Mouse (Mus musculus): ENCODE results near the gene B4galt2. TPM values are rescaled to one million over a fixed set of nuclear protein-coding genes. Genes with fewer than 3 reads are reported as not detected.
A peak's percentile ranks its signal among the peaks of the same experiment; 100 is the strongest.

Gene B4galt2
- total and polyA plus RNA-seq, 3 experiments: 4.0 to 9.3 (median 4.3) TPM

DNA sequence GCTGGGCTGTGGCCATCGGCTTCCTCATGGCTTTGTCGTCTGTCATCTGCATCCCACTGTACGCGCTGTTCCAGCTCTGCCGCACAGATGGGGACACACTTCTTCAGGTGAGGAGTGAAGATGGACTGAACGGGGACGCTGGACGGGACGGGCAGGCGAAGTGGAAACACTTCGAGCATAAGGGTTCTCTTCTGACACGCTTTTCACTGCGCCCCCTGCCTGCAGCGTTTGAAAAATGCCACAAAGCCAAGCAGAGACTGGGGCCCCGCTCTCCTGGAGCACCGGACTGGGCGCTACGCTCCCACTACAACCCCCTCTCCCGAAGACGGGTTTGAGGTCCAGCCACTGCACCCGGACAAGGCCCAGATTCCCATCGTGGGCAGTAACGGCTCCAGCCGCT, 15.5 kb downstream of the B4galt2 start:
- Histone ChIP-seq H3K4me3 (no peak overlapping the region), H3K4me1 (ENCODE audit: control insufficient read depth, insufficient read depth, low read length) (no peaks in the 10 kb centered on the region), H3K36me3 (ENCODE audit: control insufficient read depth, insufficient read depth, low read length) (no peaks in the 10 kb centered on the region), H3K79me2 (replicated peaks; ENCODE audit: control insufficient read depth, insufficient read depth, low read length) (no peaks in the 10 kb centered on the region), H3K27ac (no peak overlapping the region), H3K27me3 (ENCODE audit: control insufficient read depth, insufficient read depth, low read length) (no peaks in the 10 kb centered on the region), H3K9ac (ENCODE audit: low read depth, low read length) (no peak overlapping the region)
- TF ChIP-seq EP300 (IDR thresholded peaks at IDR 0.05; ENCODE audit: insufficient read depth, low read depth, low read length): no peak
- peak; percentile 81 for TF ChIP-seq CTCF (IDR thresholded peaks at IDR 0.05)
- intact Hi-C loops (cut with DNase I): loop anchor here (1.0 to 10.0 kb wide), 3 partner anchors 39 to 214 kb away; no protein-coding TSS in a partner anchor
- WGBS: 17% methylated on average over 24 of the region's 24 CpGs
- peak; percentile 51 to 74 for DNase-seq

DNA sequence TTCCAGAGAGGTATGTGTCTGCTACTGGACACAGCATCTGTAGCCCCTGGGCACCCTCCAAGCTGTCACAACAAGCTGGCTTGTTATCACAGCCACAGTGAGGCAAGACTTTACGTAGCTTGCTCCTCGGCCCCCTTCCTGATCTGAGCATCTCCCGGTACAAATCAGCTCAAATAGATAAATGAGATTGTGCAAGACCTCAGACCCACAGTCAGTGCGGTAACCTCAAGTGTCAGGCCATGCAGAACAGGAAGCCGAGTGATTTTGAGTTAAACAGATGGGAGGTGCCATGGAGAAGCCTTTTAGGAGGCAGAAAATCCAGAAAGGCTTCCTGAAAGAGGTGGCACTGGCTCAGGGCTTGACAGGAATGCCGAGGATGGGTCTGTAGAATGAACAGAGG, 16.3 kb downstream of the B4galt2 start:
- Histone ChIP-seq H3K4me3 (no peak overlapping the region), H3K9ac (ENCODE audit: low read depth, low read length) (no peak overlapping the region), H3K36me3 (ENCODE audit: control insufficient read depth, insufficient read depth, low read length) (no peaks in the 10 kb centered on the region), H3K79me2 (replicated peaks; ENCODE audit: control insufficient read depth, insufficient read depth, low read length) (no peaks in the 10 kb centered on the region), H3K4me1 (ENCODE audit: control insufficient read depth, insufficient read depth, low read length) (no peaks in the 10 kb centered on the region), H3K27me3 (ENCODE audit: control insufficient read depth, insufficient read depth, low read length) (no peaks in the 10 kb centered on the region), H3K27ac (no peak overlapping the region)
- intact Hi-C loops (cut with DNase I): loop anchor here (5.0 to 10.0 kb wide), 2 partner anchors 162 to 215 kb away; no protein-coding TSS in a partner anchor
- no peak for DNase-seq
- TF ChIP-seq EP300 (IDR thresholded peaks at IDR 0.05; ENCODE audit: insufficient read depth, low read depth, low read length) (no peak), CTCF (IDR thresholded peaks at IDR 0.05) (no peak), POLR2A (IDR thresholded peaks at IDR 0.05; ENCODE audit: insufficient read depth, low read depth, low read length) (no peak)
- 64% methylated on average over 6 of the region's 6 CpGs for WGBS

DNA sequence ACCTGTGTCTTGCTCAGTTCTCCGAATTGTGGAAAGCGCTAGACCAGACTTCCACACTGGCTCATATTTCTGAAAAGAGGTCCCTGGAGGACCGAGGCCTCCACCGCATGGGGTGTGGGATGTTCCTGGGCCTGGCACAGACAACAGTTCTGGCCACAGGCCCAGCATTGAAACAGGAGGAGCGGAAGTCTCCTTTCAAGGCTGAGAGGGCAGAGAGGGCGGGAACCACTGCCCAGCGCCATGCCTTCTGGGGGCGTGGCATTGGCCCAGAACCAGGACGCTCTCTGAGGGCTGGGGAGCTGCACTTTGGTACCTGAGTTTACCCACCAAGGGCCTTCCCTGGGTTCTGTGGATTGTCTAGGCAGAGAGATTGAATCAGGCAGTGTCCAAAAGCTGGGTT, 17.2 kb downstream of the B4galt2 start:
- intact Hi-C loops (cut with DNase I): loop anchor here (5.0 to 10.0 kb wide), 2 partner anchors 161 to 216 kb away; no protein-coding TSS in a partner anchor
- H3K36me3 ChIP-seq (ENCODE audit: control insufficient read depth, insufficient read depth, low read length): no peaks in the 10 kb centered on the region
- peak; percentile 72 to 79 for DNase-seq
- no peak overlapping the region for H3K27ac ChIP-seq
- 20% methylated on average over 9 of the region's 9 CpGs for WGBS
- H3K4me3 ChIP-seq: no peak overlapping the region
- H3K79me2 ChIP-seq (replicated peaks; ENCODE audit: control insufficient read depth, insufficient read depth, low read length): no peaks in the 10 kb centered on the region
- H3K9ac ChIP-seq (ENCODE audit: low read depth, low read length): no peak overlapping the region
- no peaks in the 10 kb centered on the region for H3K27me3 ChIP-seq (ENCODE audit: control insufficient read depth, insufficient read depth, low read length)
- TF ChIP-seq EP300 (IDR thresholded peaks at IDR 0.05; ENCODE audit: insufficient read depth, low read depth, low read length) (no peak), POLR2A (IDR thresholded peaks at IDR 0.05; ENCODE audit: insufficient read depth, low read depth, low read length) (no peak), CTCF (IDR thresholded peaks at IDR 0.05) (no peak)
- no peaks in the 10 kb centered on the region for H3K4me1 ChIP-seq (ENCODE audit: control insufficient read depth, insufficient read depth, low read length)

DNA sequence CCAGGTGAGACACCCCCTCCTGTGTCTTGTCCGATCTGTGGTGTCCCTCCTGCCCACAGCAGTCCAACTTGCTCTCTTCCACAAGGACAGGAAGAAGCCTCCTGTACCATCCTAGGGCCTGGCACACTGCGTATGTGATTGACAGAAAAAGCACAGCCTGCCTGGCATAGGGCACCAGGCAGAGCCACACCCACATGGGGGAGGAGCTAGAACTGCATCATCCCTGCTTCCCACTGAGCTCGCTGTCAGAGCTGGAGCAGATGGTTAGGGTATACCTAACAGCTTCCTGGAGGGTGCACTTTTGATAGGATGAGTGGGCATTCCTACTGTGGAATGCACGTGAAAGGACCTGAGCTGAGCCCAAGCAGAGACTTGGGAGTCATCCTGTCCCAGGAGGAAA, 20.5 kb downstream of the B4galt2 start:
- Histone ChIP-seq H3K27me3 (ENCODE audit: control insufficient read depth, insufficient read depth, low read length) (no peaks in the 10 kb centered on the region), H3K9ac (ENCODE audit: low read depth, low read length) (no peak overlapping the region), H3K4me1 (ENCODE audit: control insufficient read depth, insufficient read depth, low read length) (no peaks in the 10 kb centered on the region), H3K27ac (no peak overlapping the region), H3K79me2 (replicated peaks; ENCODE audit: control insufficient read depth, insufficient read depth, low read length) (no peaks in the 10 kb centered on the region), H3K4me3 (no peak overlapping the region), H3K36me3 (ENCODE audit: control insufficient read depth, insufficient read depth, low read length) (no peaks in the 10 kb centered on the region)
- no peak for DNase-seq
- TF ChIP-seq CTCF (IDR thresholded peaks at IDR 0.05) (no peak), POLR2A (IDR thresholded peaks at IDR 0.05; ENCODE audit: insufficient read depth, low read depth, low read length) (no peak), EP300 (IDR thresholded peaks at IDR 0.05; ENCODE audit: insufficient read depth, low read depth, low read length) (no peak)
- intact Hi-C loops (cut with DNase I): loop anchor here (10.0 kb wide), 1 partner anchor 158 kb away; no protein-coding TSS in a partner anchor
- 63% methylated on average over 4 of the region's 4 CpGs for WGBS

DNA sequence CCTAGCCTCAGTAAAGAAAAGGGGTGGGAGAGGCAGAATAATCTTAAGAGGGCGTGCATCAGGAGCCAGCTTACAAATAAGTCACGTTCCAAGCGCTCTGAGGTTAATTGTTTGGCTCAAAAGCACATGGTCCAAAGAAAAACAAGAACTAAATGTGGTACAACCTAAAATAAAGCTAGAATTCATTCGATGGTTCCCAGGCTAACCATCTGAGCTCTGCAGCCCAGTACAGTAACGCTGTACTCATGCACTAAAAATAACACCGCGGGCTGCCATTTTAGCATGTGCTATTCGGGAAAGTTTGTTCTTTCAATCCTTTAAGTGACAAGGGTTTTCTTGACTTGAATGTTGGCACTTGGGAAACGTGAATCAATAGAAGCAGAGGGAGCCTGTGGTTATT, 22.7 kb downstream of the B4galt2 start:
- Histone ChIP-seq H3K36me3 (ENCODE audit: control insufficient read depth, insufficient read depth, low read length) (no peaks in the 10 kb centered on the region), H3K27me3 (ENCODE audit: control insufficient read depth, insufficient read depth, low read length) (no peaks in the 10 kb centered on the region), H3K4me3 (no peak overlapping the region), H3K4me1 (ENCODE audit: control insufficient read depth, insufficient read depth, low read length) (no peaks in the 10 kb centered on the region), H3K9ac (ENCODE audit: low read depth, low read length) (no peak overlapping the region), H3K79me2 (replicated peaks; ENCODE audit: control insufficient read depth, insufficient read depth, low read length) (no peaks in the 10 kb centered on the region), H3K27ac (no peak overlapping the region)
- DNase-seq: no peak
- 76% methylated on average over 9 of the region's 9 CpGs for WGBS
- no peak for TF ChIP-seq EP300 (IDR thresholded peaks at IDR 0.05; ENCODE audit: insufficient read depth, low read depth, low read length)
- no peak for TF ChIP-seq POLR2A (IDR thresholded peaks at IDR 0.05; ENCODE audit: insufficient read depth, low read depth, low read length)
- TF ChIP-seq CTCF (IDR thresholded peaks at IDR 0.05): no peak
- intact Hi-C loops (cut with DNase I): loop anchor here (10.0 kb wide), 1 partner anchor 156 kb away; no protein-coding TSS in a partner anchor

DNA sequence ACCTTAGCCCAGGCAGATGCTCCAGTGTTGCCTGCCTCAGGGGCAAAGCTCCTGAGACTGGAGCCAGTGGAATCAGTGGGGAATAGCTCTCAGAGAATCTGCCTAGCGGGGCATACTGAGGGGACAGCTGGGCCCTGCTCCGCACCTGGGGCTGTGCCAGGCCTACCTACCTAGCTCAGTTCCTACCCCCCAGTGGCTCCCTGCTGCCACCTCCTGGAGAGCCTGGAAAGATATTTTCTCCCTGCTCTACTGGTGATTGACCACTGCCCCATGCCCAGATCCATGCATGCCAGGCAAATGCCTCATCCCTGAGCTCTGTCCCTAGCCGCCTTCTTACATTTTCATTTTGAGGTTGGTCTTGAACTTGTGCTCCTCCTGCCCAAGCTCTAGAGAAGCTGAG, 24.5 kb downstream of the B4galt2 start:
- intact Hi-C loops (cut with DNase I): loop anchor here (2.0 kb wide), 1 partner anchor 24 kb away; the partner anchor contains the start of gene Slc6a9
- Histone ChIP-seq H3K9ac (ENCODE audit: low read depth, low read length) (no peak overlapping the region), H3K4me3 (no peak overlapping the region), H3K27me3 (ENCODE audit: control insufficient read depth, insufficient read depth, low read length) (no peaks in the 10 kb centered on the region), H3K4me1 (ENCODE audit: control insufficient read depth, insufficient read depth, low read length) (no peaks in the 10 kb centered on the region), H3K79me2 (replicated peaks; ENCODE audit: control insufficient read depth, insufficient read depth, low read length) (no peaks in the 10 kb centered on the region), H3K36me3 (ENCODE audit: control insufficient read depth, insufficient read depth, low read length) (no peaks in the 10 kb centered on the region), H3K27ac (no peak overlapping the region)
- TF ChIP-seq CTCF (IDR thresholded peaks at IDR 0.05): peak; percentile 81
- TF ChIP-seq EP300 (IDR thresholded peaks at IDR 0.05; ENCODE audit: insufficient read depth, low read depth, low read length): no peak
- TF ChIP-seq POLR2A (IDR thresholded peaks at IDR 0.05; ENCODE audit: insufficient read depth, low read depth, low read length): no peak
- DNase-seq: peak; percentile 37 to 75
- WGBS: 62% methylated on average over 3 of the region's 3 CpGs
